Mouse (Mus musculus) T-helper 17 cell (primary cell): ENCODE results near the gene Dgcr8.

Source experiments
- in situ Hi-C, 2 experiments: fragments of 300-600 bp; cut with MboI, MseI; formaldehyde crosslinking; loops; 1 replicate in 1 of 2; 2 replicates in 1 of 2; pipeline ENCODE4 v1.15.1; 2025; ENCODE audit warnings: high pct_unique_total_duplicates in 2 of 2

The Dgcr8 gene

GRCm38 (mm10) chr16:18227187-18227586 is 61.9 kb downstream of the Dgcr8 start:
- in situ Hi-C loops: no loop called here

DNA sequence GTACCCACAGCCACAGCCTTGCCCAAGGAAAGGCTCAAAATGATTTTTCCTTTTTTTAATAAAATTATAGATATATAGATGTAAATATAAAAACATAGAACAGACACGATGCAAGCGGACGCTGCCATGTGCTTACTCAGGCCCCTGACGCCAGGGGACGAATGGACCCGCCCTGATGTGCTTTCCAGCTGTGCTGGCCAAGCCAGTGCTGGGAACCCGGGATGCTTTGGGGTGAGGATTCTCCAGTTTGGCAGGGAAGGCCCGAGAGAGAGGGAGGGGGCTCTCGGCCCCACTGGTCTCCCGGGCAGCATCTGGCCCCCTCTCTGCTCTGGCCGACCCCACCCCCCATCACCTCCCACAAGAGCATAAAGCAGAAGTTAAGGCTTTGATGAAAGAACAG is 66.9 kb downstream of the Dgcr8 start:
- in situ Hi-C loops: no loop called here

GRCm38 (mm10) chr16:18221543-18221898 is 67.5 kb downstream of the Dgcr8 start:
- in situ Hi-C loops: no loop called here

- in situ Hi-C loops: no loop called here
Measured at GRCm38 (mm10) chr16:18220856-18221542, 68.0 kb downstream of the Dgcr8 start.

DNA sequence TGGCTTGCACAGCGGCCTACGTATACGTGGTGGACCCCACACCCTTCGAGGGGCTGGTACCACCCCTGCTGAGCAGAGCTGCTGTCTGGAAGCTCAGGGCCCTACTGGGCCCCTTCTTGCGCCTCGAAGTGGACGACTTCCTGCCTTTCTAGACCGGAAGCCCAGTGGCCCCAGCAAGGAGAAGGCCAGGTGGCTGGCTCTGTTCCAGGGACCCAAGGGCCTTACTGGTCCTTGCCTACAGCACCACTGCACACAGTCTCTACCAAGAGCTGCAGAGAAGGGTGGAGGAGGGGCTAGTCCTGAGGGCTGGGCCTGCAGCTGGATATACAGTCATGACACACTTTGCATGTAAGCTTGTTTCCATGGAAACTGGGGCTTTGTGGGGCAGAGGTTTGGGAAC is 69.0 kb downstream of the Dgcr8 start:
- in situ Hi-C loops: no loop called here

GRCm38 (mm10) chr16:18218580-18218996 is 70.5 kb downstream of the Dgcr8 start:
- in situ Hi-C loops: no loop called here

DNA sequence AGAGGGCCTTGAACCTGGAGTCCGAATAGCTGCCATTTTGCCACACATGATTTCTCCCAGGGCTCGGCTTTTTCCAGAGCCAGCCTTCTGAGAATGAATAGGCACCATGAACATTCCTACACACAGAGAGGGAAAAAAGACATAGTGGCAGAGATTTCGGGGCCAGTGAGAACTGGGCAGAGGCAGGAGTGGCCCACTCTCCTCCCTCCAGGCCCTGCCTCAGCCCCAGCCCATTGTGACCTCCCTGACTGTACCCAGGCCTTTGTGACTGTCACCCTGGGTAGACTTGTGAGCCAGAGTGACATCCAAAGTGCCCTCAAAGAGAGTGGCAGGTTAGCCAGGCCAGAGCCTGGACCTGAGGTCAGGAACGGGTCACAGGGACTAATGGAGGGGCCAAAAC is 71.5 kb downstream of the Dgcr8 start, which contains the start of gene Ccdc188:
Gene Ccdc188, plus strand, starts transcription at position 301 of the 400 bp plus-strand sequence.
- in situ Hi-C loops: no loop called here

- in situ Hi-C loops: loop anchor here (5.0 kb wide), 2 partner anchors 43 to 98 kb away; no protein-coding TSS in a partner anchor
Measured at GRCm38 (mm10) chr16:18214858-18215257, 74.2 kb downstream of the Dgcr8 start.

GRCm38 (mm10) chr16:18213689-18214088 is 75.4 kb downstream of the Dgcr8 start:
- in situ Hi-C loops: loop anchor here (5.0 kb wide), 2 partner anchors 41 to 96 kb away; no protein-coding TSS in a partner anchor

GRCm38 (mm10) chr16:18211417-18212171 is 77.5 kb downstream of the Dgcr8 start:
- in situ Hi-C loops: loop anchor here (5.0 kb wide), 2 partner anchors 39 to 94 kb away; no protein-coding TSS in a partner anchor

GRCm38 (mm10) chr16:18210701-18211416 is 78.2 kb downstream of the Dgcr8 start:
- in situ Hi-C loops: loop anchor here (5.0 kb wide), 2 partner anchors 39 to 94 kb away; no protein-coding TSS in a partner anchor
